Mouse (Mus musculus) C2C12 (cell line): ENCODE data around the gene Dhx57.

ENCODE experiments used
- CEBPB ChIP-seq: IDR thresholded peaks from one replicate; pipeline ENCODE4 v1.6.1; 2011; ENCODE audit warnings: low read depth, mild to moderate bottlenecking, control low read depth, moderate library complexity
- CTCF ChIP-seq: IDR thresholded peaks from one replicate; pipeline ENCODE4 v1.5.1; 2011; ENCODE audit not compliant: control insufficient read depth, insufficient read depth, insufficient read length
- MAX ChIP-seq: IDR thresholded peaks from one replicate; pipeline ENCODE4 v1.6.1; 2011; ENCODE audit warnings: mild to moderate bottlenecking, control low read depth
- MYOG ChIP-seq: IDR thresholded peaks from one replicate; pipeline ENCODE4 v1.6.1; 2011; ENCODE audit not compliant: control insufficient read depth, insufficient read length; ENCODE audit errors: extremely low read depth
- USF1 ChIP-seq: IDR thresholded peaks from one replicate; pipeline ENCODE4 v1.6.1; 2011; ENCODE audit warnings: low read depth, mild to moderate bottlenecking, control low read depth, moderate library complexity

- TF ChIP-seq MAX (no peak), CTCF (no peak), MYOG (no peak), USF1 (no peak), CEBPB (no peak)
Measured at GRCm38 (mm10) chr17:80325456-80325855, 35.2 kb upstream of the Dhx57 start.
